Mouse (Mus musculus) MEL (cell line): ENCODE results near the gene Pi4ka. TPM values are rescaled to one million over a fixed set of nuclear protein-coding genes. Genes with fewer than 3 reads are reported as not detected.

Experiments
- DNase-seq: peaks from one replicate; pipeline ENCODE4 v3.0.0; 2011; ENCODE audit warnings: low read depth, low spot score
- H3K27ac ChIP-seq: 2 replicates; pipeline ENCODE4 v1.5.1; 2012; ENCODE audit warnings: low read depth, mild to moderate bottlenecking, control low read depth, low read length, moderate library complexity; ENCODE audit not compliant: control insufficient read depth
- H3K27me3 ChIP-seq, 2 experiments: fragments of 150-350 bp in 1 of 2; sonication (generic) in 1 of 2; 2 replicates each; pipeline ENCODE4 v1.6.1; 2012; ENCODE audit warnings: low read length in 2 of 2, mild to moderate bottlenecking in 2 of 2, improper control_type of control experiment in 1 of 2, moderate library complexity in 1 of 2; ENCODE audit not compliant: insufficient read depth in 2 of 2, control insufficient read depth in 1 of 2
- H3K36me3 ChIP-seq, 2 experiments: 2 replicates each; pipeline ENCODE4 v1.6.1; 2012 to 2014; ENCODE audit warnings: low read length in 2 of 2, improper control_type of control experiment in 1 of 2, inconsistent platforms in 1 of 2, mild to moderate bottlenecking in 1 of 2; ENCODE audit not compliant: insufficient read depth in 2 of 2, control insufficient read depth in 1 of 2
- H3K4me1 ChIP-seq, 2 experiments: fragments of 150-350 bp in 1 of 2; sonication (generic) in 1 of 2; 2 replicates each; pipeline ENCODE4 v1.6.1; 2012; ENCODE audit warnings: low read length in 2 of 2, improper control_type of control experiment in 1 of 2, mild to moderate bottlenecking in 1 of 2; ENCODE audit not compliant: insufficient read depth in 2 of 2, control insufficient read depth in 1 of 2
- H3K4me3 ChIP-seq, 2 experiments: fragments of 150-350 bp in 1 of 2; sonication (generic) in 1 of 2; 2 replicates each; pipeline ENCODE4 v1.5.1; 2012; ENCODE audit warnings: low read depth in 2 of 2, low read length in 2 of 2, mild to moderate bottlenecking in 2 of 2, moderate library complexity in 2 of 2, control low read depth in 1 of 2, improper control_type of control experiment in 1 of 2; ENCODE audit not compliant: control insufficient read depth in 1 of 2, insufficient read depth in 1 of 2
- H3K79me2 ChIP-seq: 2 replicates; pipeline ENCODE4 v1.6.1; 2012; ENCODE audit warnings: mild to moderate bottlenecking, low read length, moderate library complexity; ENCODE audit not compliant: control insufficient read depth, poor library complexity, insufficient read depth
- H3K9ac ChIP-seq: 2 replicates; pipeline ENCODE4 v1.6.1; 2012; ENCODE audit warnings: low read depth, mild to moderate bottlenecking, control low read depth, low read length, moderate library complexity; ENCODE audit not compliant: control insufficient read depth, poor library complexity, severe bottlenecking
- H3K9me3 ChIP-seq: fragments of 150-350 bp; sonication (generic); replicated peaks from 2 replicates; pipeline ENCODE4 v1.6.1; 2012; ENCODE audit warnings: mild to moderate bottlenecking, low read length, improper control_type of control experiment, moderate library complexity; ENCODE audit not compliant: insufficient read depth
- BHLHE40 ChIP-seq: IDR thresholded peaks from 2 replicates; pipeline ENCODE4 v1.6.1; 2012; ENCODE audit warnings: low read depth, mild to moderate bottlenecking, inconsistent platforms, low read length, improper control_type of control experiment, borderline replicate concordance
- CHD1 ChIP-seq: IDR thresholded peaks from 2 replicates; pipeline ENCODE4 v1.6.1; 2012; ENCODE audit warnings: low read depth, mild to moderate bottlenecking, inconsistent platforms, low read length, improper control_type of control experiment
- CHD2 ChIP-seq: IDR thresholded peaks from 2 replicates; pipeline ENCODE4 v1.6.1; 2011; ENCODE audit warnings: low read length, improper control_type of control experiment
- CTCF ChIP-seq, 3 experiments: IDR thresholded peaks in 2 of 3; conservative IDR thresholded peaks in 1 of 3; 2 replicates each; pipeline ENCODE4 v1.5.1; 2011 to 2012; ENCODE audit warnings: low read length in 3 of 3, low read depth in 2 of 3, mild to moderate bottlenecking in 2 of 3, improper control_type of control experiment in 1 of 3, inconsistent platforms in 1 of 3, mixed read lengths in 1 of 3, moderate library complexity in 1 of 3; ENCODE audit not compliant: control insufficient read depth in 1 of 3, insufficient read depth in 1 of 3, poor library complexity in 1 of 3, severe bottlenecking in 1 of 3
- E2F4 ChIP-seq: IDR thresholded peaks from 2 replicates; pipeline ENCODE4 v1.6.1; 2011; ENCODE audit warnings: low read depth, low read length, improper control_type of control experiment, borderline replicate concordance
- EP300 ChIP-seq, 2 experiments: IDR thresholded peaks; 2 replicates each; pipeline ENCODE4 v1.6.1; 2011; ENCODE audit warnings: improper control_type of control experiment in 2 of 2, low read length in 2 of 2, low read depth in 1 of 2, mild to moderate bottlenecking in 1 of 2
- ETS1 ChIP-seq: IDR thresholded peaks from 2 replicates; pipeline ENCODE4 v1.6.1; 2012; ENCODE audit warnings: low read depth, mild to moderate bottlenecking, inconsistent platforms, low read length, improper control_type of control experiment, moderate library complexity
- GATA1 ChIP-seq: IDR thresholded peaks from 2 replicates; pipeline ENCODE4 v1.6.1; 2011; ENCODE audit warnings: low read depth, low read length, improper control_type of control experiment
- HCFC1 ChIP-seq: IDR thresholded peaks from 2 replicates; pipeline ENCODE4 v1.6.1; 2012; ENCODE audit warnings: low read depth, mild to moderate bottlenecking, inconsistent platforms, low read length, improper control_type of control experiment, moderate library complexity
- KAT2A ChIP-seq: conservative IDR thresholded peaks from 2 replicates; pipeline ENCODE4 v1.6.1; 2012; ENCODE audit warnings: low read depth, low read length, improper control_type of control experiment, inconsistent platforms
- MAFK ChIP-seq: IDR thresholded peaks from 2 replicates; pipeline ENCODE4 v1.6.1; 2011; ENCODE audit warnings: low read depth, mild to moderate bottlenecking, low read length, improper control_type of control experiment, borderline replicate concordance
- MAZ ChIP-seq: IDR thresholded peaks from 2 replicates; pipeline ENCODE4 v1.6.1; 2012; ENCODE audit warnings: low read depth, mild to moderate bottlenecking, inconsistent platforms, low read length, improper control_type of control experiment
- MEF2A ChIP-seq: IDR thresholded peaks from 2 replicates; pipeline ENCODE4 v1.6.1; 2014; ENCODE audit warnings: low read depth, mild to moderate bottlenecking, inconsistent platforms, low read length, improper control_type of control experiment; ENCODE audit not compliant: poor library complexity, insufficient replicate concordance, severe bottlenecking; ENCODE audit errors: extremely low read depth
- MXI1 ChIP-seq: IDR thresholded peaks from 2 replicates; pipeline ENCODE4 v1.6.1; 2011; ENCODE audit warnings: mild to moderate bottlenecking, low read depth, low read length, improper control_type of control experiment
- MYB ChIP-seq: IDR thresholded peaks from 2 replicates; pipeline ENCODE4 v1.6.1; 2011; ENCODE audit warnings: mild to moderate bottlenecking, low read depth, low read length, improper control_type of control experiment
- MYC ChIP-seq: IDR thresholded peaks from 2 replicates; pipeline ENCODE4 v1.6.1; 2011; ENCODE audit warnings: low read depth, mild to moderate bottlenecking, low read length, improper control_type of control experiment, moderate library complexity
- NELFE ChIP-seq: IDR thresholded peaks from 2 replicates; pipeline ENCODE4 v1.6.1; 2011; ENCODE audit warnings: low read depth, low read length, improper control_type of control experiment
- POLR2A ChIP-seq, 2 experiments: IDR thresholded peaks; 2 replicates each; pipeline ENCODE4 v1.6.1; 2011 to 2012; ENCODE audit warnings: low read length in 2 of 2, mild to moderate bottlenecking in 2 of 2, control low read depth in 1 of 2, improper control_type of control experiment in 1 of 2, low read depth in 1 of 2, moderate library complexity in 1 of 2; ENCODE audit not compliant: control insufficient read depth in 1 of 2, insufficient read depth in 1 of 2, poor library complexity in 1 of 2
- POLR2AphosphoS2 ChIP-seq: IDR thresholded peaks from 2 replicates; pipeline ENCODE4 v1.6.1; 2011; ENCODE audit warnings: low read length, improper control_type of control experiment
- POLR2AphosphoS5 ChIP-seq: IDR thresholded peaks from 2 replicates; pipeline ENCODE4 v1.6.1; 2012; ENCODE audit warnings: low read depth, borderline replicate concordance, mild to moderate bottlenecking, inconsistent platforms, low read length, moderate library complexity, mixed read lengths
- RAD21 ChIP-seq: IDR thresholded peaks from 2 replicates; pipeline ENCODE4 v1.6.1; 2011; ENCODE audit warnings: mild to moderate bottlenecking, low read depth, low read length, improper control_type of control experiment
- TBP ChIP-seq: IDR thresholded peaks from 2 replicates; pipeline ENCODE4 v1.8.0; 2011; ENCODE audit warnings: low read depth, low read length, improper control_type of control experiment
- TCF12 ChIP-seq: IDR thresholded peaks from 2 replicates; pipeline ENCODE4 v1.6.1; 2014; ENCODE audit warnings: low read depth, mild to moderate bottlenecking, inconsistent platforms, low read length, improper control_type of control experiment, moderate library complexity
- UBTF ChIP-seq: IDR thresholded peaks from 2 replicates; pipeline ENCODE4 v1.6.1; 2012; ENCODE audit warnings: low read depth, mild to moderate bottlenecking, inconsistent platforms, low read length, improper control_type of control experiment, moderate library complexity, borderline replicate concordance; ENCODE audit not compliant: insufficient read depth
- USF1 ChIP-seq: IDR thresholded peaks from 2 replicates; pipeline ENCODE4 v1.6.1; 2014; ENCODE audit warnings: low read depth, mild to moderate bottlenecking, inconsistent platforms, low read length, improper control_type of control experiment, moderate library complexity
- ZC3H11A ChIP-seq: IDR thresholded peaks from 2 replicates; pipeline ENCODE4 v1.6.1; 2012; ENCODE audit warnings: low read depth, mild to moderate bottlenecking, inconsistent platforms, low read length, improper control_type of control experiment
- polyA plus RNA-seq, 2 experiments: library from polyadenylated mRNA; stranded (reverse) in 1 of 2; unstranded in 1 of 2; fragments of >175 nt in 1 of 2; fragments of >200 nt in 1 of 2; gene quantifications; 2 replicates each; pipeline versions ENCODE4 v1.2.1 to v1.2.4; 2012; ENCODE audit warnings: low replicate concordance in 2 of 2, low read depth in 1 of 2; ENCODE audit not compliant: insufficient read length in 2 of 2, insufficient read depth in 1 of 2, missing spikeins in 1 of 2
- total RNA-seq: library from RNA; depleted of rRNA; stranded (reverse); fragments of 300-350 nt; gene quantifications from 2 replicates; pipeline ENCODE4 v1.2.3, GENCODE M21; 2012

Pi4ka gene
- total and polyA plus RNA-seq, 3 experiments, result 25.0 to 286 (median 73.1) TPM

DNA sequence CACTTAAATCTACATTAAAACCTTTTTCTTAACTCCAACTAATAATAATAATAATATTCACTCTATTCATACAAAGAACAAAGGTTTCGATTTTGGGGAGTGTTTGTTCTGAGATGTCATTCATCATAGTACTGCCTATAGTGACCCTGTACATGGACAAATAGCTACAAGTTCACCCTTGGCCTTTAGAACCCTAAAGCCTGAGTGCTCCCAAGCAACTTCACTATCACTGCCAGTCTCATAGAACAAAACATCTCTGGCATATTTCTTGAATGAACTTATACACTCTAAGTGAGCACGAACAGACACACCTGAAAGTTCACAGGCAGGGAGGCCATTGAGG lies 60.3 kb downstream of the Pi4ka start:
- Histone ChIP-seq H3K4me3 (no peak overlapping the region), H3K27ac (no peak overlapping the region), H3K9ac (no peak overlapping the region)
- no peak for DNase-seq
- TF ChIP-seq MYC (no peak), UBTF (no peak), CHD1 (no peak), HCFC1 (no peak), BHLHE40 (no peak), MAZ (no peak), MYB (no peak), KAT2A (no peak), POLR2AphosphoS2 (no peak), TBP (no peak), EP300 (IDR thresholded peaks at IDR 0.05; ENCODE audit: low read depth in 1 of 2, low read length in 2 of 2) (no peak), MEF2A (no peak), ETS1 (no peak), E2F4 (no peak), CHD2 (no peak), POLR2AphosphoS5 (no peak), MXI1 (no peak), ZC3H11A (no peak)
- TF ChIP-seq, all 39 proteins: peak for 0
- H3K79me2 ChIP-seq, result no peaks in the 10 kb centered on the region
- H3K36me3 ChIP-seq, result no peaks in the 10 kb centered on the region; a peak in 1 of 4 replicates
- peaks cover 0 to 2% of the 10 kb centered on the region in 2 experiments; a peak in 3 of 4 replicates for H3K4me1 ChIP-seq
- H3K9me3 ChIP-seq, result no peaks in the 10 kb centered on the region
- H3K27me3 ChIP-seq, result no peaks in the 10 kb centered on the region

DNA sequence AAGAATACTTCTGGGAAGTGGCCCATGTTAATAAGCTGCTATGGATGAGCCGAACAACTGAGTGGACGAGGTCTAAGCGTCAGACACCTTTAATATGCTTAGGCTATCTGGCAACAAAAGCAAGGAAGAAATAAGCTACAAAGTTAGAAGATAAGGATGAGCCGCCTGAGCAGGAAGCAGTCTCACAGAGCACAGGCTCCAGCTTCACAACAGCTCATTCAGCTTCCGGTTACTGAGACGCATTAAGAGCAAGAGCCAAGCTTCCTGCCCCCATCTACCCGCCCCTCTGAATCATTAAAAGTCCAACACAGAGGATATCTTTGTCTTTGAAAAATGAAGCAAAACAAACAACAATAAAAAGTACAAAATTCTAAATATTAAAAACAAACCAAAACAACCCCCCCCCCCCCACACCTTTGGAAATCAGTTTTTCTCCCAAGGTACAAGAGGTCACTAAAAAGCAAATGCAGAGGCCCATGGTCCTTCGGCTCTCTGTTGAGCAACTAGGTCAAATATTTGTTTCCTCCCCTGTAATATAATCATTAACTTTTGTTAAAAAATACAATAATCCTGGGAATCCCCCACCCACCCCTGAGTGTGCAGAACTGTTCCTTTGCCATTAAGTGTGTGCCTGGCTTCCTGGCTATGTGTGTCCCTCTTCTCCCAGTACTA lies 60.8 kb downstream of the Pi4ka start:
- TF ChIP-seq MYC, result no peak
- no peak for TF ChIP-seq TBP
- no peak for TF ChIP-seq POLR2A (IDR thresholded peaks at IDR 0.05; ENCODE audit: control insufficient read depth in 1 of 2, insufficient read depth in 1 of 2, low read depth in 1 of 2, low read length in 2 of 2, poor library complexity in 1 of 2)
- TF ChIP-seq MAFK, result no peak
- TF ChIP-seq MXI1, result no peak
- no peak for TF ChIP-seq E2F4
- no peak for TF ChIP-seq GATA1
- no peak for TF ChIP-seq BHLHE40
- no peak for TF ChIP-seq TCF12
- no peak for TF ChIP-seq MYB
- no peak for TF ChIP-seq MEF2A
- no peak for TF ChIP-seq CTCF (IDR thresholded peaks at IDR 0.05 in 2 of 3, conservative IDR thresholded peaks at IDR 0.05 in 1 of 3; ENCODE audit: control insufficient read depth in 1 of 3, insufficient read depth in 1 of 3, low read depth in 2 of 3, low read length in 3 of 3, poor library complexity in 1 of 3, severe bottlenecking in 1 of 3)
- no peak for TF ChIP-seq UBTF
- TF ChIP-seq EP300 (IDR thresholded peaks at IDR 0.05; ENCODE audit: low read depth in 1 of 2, low read length in 2 of 2), result no peak
- TF ChIP-seq POLR2AphosphoS5, result no peak
- TF ChIP-seq RAD21, result no peak
- no peak for TF ChIP-seq NELFE
- no peak for TF ChIP-seq CHD1
- no peak for TF ChIP-seq USF1
- no peak for TF ChIP-seq ETS1

More for the DNA sequence above, 60.8 kb downstream of the Pi4ka start:
- Histone ChIP-seq H3K9ac (no peak overlapping the region), H3K4me3 (no peak overlapping the region), H3K4me1 (peaks cover 0 to 2% of the 10 kb centered on the region in 2 experiments; a peak in 3 of 4 replicates), H3K27ac (no peak overlapping the region), H3K79me2 (no peaks in the 10 kb centered on the region), H3K9me3 (no peaks in the 10 kb centered on the region), H3K36me3 (no peaks in the 10 kb centered on the region; a peak in 1 of 4 replicates), H3K27me3 (no peaks in the 10 kb centered on the region)
- no peak for DNase-seq
